Mouse (Mus musculus) spleen, postnatal 14 days (tissue): ENCODE data around the gene Pxk.
A peak's percentile ranks its signal among the peaks of the same experiment; 100 is the strongest.

ENCODE experiments used
- DNase-seq, 2 experiments: peaks; one replicate each; pipeline ENCODE4 v3.0.0; 2021 to 2022; ENCODE audit warnings: low spot score in 2 of 2

The Pxk gene

DNA sequence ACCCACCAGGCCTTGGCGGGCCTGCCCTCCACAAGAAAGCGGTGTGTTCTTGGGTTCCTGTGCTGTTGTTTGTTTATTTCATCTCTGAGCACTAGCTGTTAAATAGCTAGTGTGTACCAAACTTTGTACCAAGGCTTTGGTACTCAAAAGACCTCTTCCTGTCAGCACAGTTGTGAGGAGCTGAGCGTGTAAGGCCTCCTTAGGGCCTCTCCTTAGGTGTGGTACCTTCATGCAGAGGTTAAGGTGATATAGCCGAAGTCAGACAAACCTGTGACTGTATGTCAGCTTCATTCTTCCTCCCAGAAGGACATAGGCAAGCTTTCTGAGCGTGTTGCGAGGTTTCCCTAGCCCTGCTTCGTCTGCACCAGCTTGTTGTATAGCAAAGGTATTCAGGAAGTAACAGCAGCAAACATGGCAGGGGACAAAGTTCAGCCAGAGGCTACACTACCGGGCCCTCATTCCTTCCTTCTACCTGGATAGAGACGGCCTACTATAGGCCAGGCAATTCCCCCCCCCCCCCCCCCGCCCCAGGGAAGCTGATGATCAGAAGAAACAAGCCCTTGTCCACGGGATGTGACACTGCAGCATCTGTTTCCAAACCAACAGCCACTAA, 48.7 kb downstream of the Pxk start:
- no peak for DNase-seq

GRCm38 (mm10) chr14:8148842-8149241, 50.8 kb downstream of the Pxk start:
- DNase-seq, result no peak

- no peak for DNase-seq
Measured at GRCm38 (mm10) chr14:8151757-8152156, 53.7 kb downstream of the Pxk start.

GRCm38 (mm10) chr14:8154072-8154471, 56.1 kb downstream of the Pxk start:
- no peak for DNase-seq

GRCm38 (mm10) chr14:8156947-8157346, 58.9 kb downstream of the Pxk start:
- no peak for DNase-seq

DNA sequence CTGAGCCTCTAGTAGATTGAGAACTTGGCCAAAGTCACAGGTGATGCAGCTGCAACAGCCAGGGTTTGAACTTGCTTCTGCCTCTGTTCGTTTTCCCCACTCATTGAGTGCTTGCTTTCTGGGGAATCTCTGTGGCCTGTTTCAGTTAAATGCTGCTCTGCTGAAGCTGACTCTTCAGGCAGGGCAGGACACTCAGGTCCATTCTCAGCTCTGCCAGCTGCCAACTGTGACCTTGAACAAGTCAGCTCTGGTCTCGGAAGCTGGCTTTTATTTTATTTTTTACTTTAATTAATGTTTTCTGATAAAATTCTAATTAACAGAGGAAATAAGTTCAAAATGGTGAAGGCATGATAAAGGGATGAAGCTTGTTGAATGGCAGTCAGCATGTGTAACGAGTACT, 60.7 kb downstream of the Pxk start:
- no peak for DNase-seq

GRCm38 (mm10) chr14:8159141-8159540, 61.1 kb downstream of the Pxk start:
- DNase-seq, result no peak

DNA sequence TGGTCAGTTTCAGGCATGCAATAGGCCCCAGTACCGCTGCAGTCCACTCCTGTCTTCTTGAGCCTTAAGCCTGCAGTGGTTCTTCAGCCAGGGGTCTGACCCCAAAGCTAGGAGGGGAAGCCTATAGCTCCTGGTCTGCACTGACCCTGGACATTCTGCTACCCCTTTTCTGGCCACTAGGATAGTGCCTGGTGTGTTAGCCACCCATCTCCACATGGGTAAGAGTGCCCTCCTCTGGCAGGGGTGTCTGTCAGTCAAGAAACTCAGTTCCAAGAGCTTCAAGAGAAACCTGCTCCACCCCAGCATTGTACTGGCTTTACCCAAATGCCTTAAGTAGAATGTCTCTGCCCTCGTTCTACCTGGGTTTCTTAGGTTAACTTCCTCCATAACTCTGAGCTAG, 63.8 kb downstream of the Pxk start:
- peak in 1 of 2 experiments; percentile 47 for DNase-seq

GRCm38 (mm10) chr14:8164463-8164862, 66.5 kb downstream of the Pxk start:
- no peak for DNase-seq

DNA sequence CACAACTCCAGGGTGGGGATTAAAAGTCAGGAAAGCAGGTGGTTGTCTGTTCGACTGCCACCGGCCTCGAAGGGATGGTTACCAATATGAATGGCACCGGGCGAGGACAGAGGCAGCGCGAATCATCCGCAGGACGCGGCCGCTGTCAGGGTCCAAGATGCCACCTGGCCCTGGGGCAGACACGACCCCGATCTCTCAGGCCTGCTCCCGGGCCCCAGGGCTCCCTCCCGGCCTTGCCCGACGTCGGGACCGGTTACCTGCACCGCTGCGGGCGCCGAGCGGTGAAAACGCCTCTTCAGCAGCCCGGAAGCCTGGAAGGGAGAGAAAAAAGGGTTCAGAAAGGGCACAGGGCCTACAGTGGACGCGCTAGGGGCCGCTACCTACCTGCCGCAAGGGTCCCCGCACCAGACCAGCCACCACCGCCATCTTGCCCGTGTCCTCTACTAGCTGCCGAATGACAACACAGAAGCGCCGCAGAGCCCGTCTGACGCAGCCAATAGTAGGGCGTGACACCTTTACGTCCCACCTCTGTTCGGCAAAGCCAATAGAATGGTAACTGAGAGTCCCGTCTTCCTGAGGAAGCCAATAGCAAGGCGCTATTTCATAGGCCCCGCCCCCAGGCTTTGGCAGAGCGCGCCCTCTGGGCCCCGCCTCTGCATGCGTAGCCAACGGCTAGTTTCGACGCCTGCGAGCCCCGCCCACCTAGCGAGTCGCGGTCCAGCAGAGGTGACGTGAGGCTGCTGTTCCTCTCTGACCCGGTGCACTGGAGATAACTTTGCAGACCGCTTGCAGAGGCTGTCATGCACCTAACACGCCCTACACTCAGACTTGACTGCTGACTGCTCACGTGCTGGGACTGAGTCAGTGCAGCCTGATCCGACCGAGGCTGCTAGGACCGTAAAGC, 74.7 kb downstream of the Pxk start, which contains the start of gene Pdhb:
Gene Pdhb, minus strand, starts transcription at position 519 of the 904 bp plus-strand sequence.
- peak; percentile 96 to 99 for DNase-seq

GRCm38 (mm10) chr14:8173542-8174250, 75.7 kb downstream of the Pxk start:
- peak in 1 of 2 experiments; percentile 18 for DNase-seq

GRCm38 (mm10) chr14:8174634-8175033, 76.6 kb downstream of the Pxk start:
- no peak for DNase-seq

DNA sequence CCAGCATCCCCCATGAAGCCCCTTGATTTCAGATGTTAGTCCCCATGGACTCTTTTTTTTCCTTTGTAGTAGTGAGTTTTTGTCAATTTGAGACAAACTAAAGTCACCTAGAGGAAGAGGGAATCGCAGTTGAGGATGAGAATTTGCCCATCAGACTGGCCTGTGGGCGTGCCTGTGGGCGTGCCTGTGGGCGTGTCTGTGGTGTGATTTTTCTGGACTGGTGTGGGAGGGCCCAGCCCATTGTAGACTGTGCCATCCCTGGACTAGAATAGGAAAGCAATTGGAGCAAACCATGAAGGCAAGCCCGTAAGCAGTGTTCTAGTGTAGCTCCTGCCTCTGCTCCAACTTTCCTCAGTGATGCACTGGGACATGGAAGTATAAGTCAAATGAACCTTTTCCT, 78.2 kb downstream of the Pxk start:
- DNase-seq, result no peak

GRCm38 (mm10) chr14:8180371-8181035, 82.5 kb downstream of the Pxk start:
- no peak for DNase-seq

DNA sequence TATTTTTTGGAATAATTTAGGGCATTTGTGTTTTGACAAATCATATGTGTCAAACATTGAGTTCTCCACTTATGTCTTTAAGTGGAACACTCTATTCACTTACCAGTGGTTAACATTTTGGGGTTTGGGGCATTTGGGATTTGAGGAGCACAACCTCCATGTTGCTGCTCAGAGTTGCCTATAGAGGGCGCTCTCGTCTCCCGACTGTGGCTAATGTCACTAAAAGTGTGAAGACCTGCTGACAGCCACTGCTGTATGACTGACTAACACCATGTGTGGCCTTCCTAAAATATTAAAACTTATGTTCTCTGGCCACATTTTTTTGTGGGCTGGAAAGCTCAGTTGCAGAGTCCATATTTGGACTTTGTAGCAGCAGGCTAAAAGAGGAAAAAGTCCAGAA, 85.3 kb downstream of the Pxk start:
- DNase-seq, result no peak

DNA sequence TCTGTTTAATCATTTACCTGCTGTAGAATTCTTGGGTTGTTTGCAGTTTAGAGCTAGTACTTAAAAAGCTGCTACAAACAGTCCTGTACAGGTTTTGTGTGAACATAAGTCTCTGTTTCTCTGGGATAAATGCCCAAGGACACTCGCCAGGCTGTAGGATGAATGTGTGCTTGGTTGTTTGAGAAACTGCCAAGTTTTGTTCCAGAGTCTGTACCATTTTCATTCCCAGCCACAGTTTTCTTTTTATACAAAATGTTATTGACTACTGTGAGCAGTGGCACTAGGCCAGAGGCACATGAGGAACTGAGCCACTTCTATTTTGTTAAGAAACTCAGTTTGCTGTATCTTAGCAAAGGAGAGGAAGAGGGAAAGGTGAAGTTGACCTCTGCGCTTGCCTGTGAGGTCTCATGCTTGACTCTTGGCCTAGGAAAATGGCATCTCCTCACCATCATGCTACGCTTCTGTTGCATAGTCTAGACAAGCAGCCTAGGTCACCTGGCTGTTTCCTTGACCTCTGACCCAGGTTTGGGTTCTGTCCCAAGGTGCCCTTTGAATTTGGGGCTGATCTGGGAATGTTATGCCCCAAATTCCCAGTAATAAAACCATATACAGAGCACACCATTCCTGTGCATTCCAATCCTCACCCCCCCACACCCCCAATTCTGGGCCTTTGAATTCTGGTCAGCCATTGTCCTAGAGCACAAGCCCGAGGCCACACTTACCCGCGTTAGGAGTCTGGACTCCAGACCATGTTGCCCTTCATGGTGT, 88.5 kb downstream of the Pxk start:
- no peak for DNase-seq

DNA sequence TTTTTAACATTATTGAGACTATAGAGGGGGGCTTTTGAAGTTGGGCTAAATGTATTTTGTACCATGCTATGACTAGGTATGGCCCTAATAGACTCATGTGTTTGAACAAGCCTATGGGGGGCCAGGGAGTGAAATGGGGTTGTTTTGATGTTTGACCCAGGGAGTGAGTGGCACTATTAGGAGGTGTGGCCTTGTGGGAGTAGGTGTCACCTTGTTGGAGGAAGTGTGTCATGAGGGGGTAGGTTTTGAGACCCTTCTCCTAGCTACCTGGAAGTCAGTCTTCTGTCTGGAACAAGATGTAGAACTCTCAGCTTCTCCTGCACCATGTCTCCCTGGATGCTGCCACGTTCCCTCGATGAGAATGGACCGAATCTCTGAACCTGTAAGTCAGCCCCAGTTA, 92.5 kb downstream of the Pxk start:
- DNase-seq, result no peak

GRCm38 (mm10) chr14:8191331-8191965, 93.4 kb downstream of the Pxk start:
- DNase-seq, result no peak

DNA sequence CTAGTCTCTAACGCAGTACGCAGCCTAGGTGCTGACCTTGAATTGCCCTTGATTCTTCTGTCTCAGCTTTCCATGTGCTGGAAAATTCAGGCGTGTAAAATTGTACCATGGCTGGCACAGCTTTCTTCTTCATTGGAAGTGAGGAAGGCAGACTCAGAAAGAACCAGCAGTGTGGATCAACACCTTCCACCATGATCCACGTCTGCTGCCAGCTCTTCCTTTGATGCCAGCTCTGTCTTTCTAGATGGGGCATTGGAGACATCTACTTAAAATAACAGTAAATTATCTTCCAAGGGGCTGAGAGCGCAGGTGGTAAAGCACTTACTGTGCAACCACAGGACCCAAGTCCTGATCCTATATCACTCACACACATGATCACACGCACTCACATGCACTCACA, 94.7 kb downstream of the Pxk start:
- no peak for DNase-seq

DNA sequence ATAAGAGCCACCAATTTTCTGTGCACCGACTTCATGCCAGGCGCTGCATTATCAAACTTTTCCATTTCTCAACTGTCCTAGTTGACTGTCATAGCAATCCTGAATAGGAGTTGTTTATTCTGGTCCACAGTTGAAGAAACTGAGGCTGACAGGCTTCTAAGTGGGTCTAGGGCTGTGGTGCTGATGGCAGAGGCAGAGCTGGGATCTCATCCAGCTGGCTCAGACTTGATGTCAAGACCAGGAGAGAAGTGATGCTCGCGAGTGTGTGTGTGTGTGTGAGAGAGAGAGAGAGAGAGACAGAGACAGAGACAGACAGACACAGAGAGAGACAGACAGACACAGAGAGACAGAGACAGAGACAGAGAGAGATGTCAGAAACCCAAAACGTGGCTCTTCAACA, 102.8 kb downstream of the Pxk start:
- DNase-seq, result no peak

DNA sequence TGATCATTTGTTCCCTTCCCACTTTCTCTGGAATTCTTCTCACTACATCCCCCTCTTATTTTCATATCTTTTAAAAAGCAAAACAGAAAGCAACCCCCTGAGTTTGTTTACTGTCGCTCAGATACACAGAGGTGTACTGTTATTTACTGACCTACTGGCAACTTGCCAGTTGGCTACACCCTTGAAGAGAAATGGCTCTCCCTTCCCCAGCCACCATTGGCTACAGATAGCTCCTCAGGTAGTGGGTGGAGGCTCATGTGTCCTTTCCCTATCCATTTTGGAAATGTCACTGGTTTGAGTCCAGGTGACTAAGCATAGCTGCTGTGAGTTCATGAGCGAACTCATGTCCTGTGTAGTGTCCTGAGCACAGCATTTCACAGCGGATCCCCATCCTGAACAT, 103.7 kb downstream of the Pxk start:
- DNase-seq, result no peak
